Mouse (Mus musculus): ENCODE measurements around the gene F930015N05Rik. TPM values are rescaled to one million over a fixed set of nuclear protein-coding genes. Genes with fewer than 3 reads are reported as not detected.

Gene F930015N05Rik
- polyA plus RNA-seq, 1 experiment from 2014 or later, result 0.76 TPM

- DNase-seq (ENCODE audit: low spot score) (no peak), ATAC-seq (ENCODE audit: low FRiP score) (no peak)
- Histone ChIP-seq H3K9ac (ENCODE audit: low read depth, low read length) (no peak overlapping the region), H3K36me3 (ENCODE audit: control insufficient read depth, insufficient read depth, low read length) (no peaks in the 10 kb centered on the region), H3K9me3 (ENCODE audit: control insufficient read depth, low read length) (no peaks in the 10 kb centered on the region), H3K27ac (ENCODE audit: low read depth, low read length) (no peak overlapping the region), H3K27me3 (ENCODE audit: control insufficient read depth, insufficient read depth, low read length) (no peaks in the 10 kb centered on the region), H3K4me2 (replicated peaks; ENCODE audit: low read depth, low read length) (no peak overlapping the region), H3K4me3 (ENCODE audit: low read depth, low read length) (no peak overlapping the region), H3K4me1 (replicated peaks; ENCODE audit: control insufficient read depth, insufficient read depth, low read length) (0 out of 2 replicates have a peak, but pooled peaks cover 4% of the 10 kb centered on the region)
- WGBS, result 80% methylated on average over 3 of the region's 3 CpGs
Observed at GRCm38 (mm10) chr11:64397612-64398011, 38.8 kb downstream of the F930015N05Rik start.

- Histone ChIP-seq H3K4me3 (ENCODE audit: low read depth, low read length) (no peak overlapping the region), H3K4me1 (replicated peaks; ENCODE audit: control insufficient read depth, insufficient read depth, low read length) (0 out of 2 replicates have a peak, but pooled peaks cover 4% of the 10 kb centered on the region), H3K36me3 (ENCODE audit: control insufficient read depth, insufficient read depth, low read length) (no peaks in the 10 kb centered on the region), H3K9me3 (ENCODE audit: control insufficient read depth, low read length) (no peaks in the 10 kb centered on the region), H3K9ac (ENCODE audit: low read depth, low read length) (no peak overlapping the region), H3K4me2 (replicated peaks; ENCODE audit: low read depth, low read length) (no peak overlapping the region), H3K27me3 (ENCODE audit: control insufficient read depth, insufficient read depth, low read length) (no peaks in the 10 kb centered on the region), H3K27ac (ENCODE audit: low read depth, low read length) (no peak overlapping the region)
- ATAC-seq (ENCODE audit: low FRiP score) (peak; percentile 22; the same call in 1 of the 2 replicates), DNase-seq (ENCODE audit: low spot score) (no peak)
- 69% methylated on average over 6 of the region's 6 CpGs for WGBS
Observed at GRCm38 (mm10) chr11:64396949-64397348, 39.5 kb downstream of the F930015N05Rik start.

- DNase-seq (ENCODE audit: low spot score), result peak; percentile 66
- peak overlapping the region; percentile 76 for H3K27ac ChIP-seq (ENCODE audit: low read depth, low read length)
- peak overlapping the region; percentile 29; the same call in 1 of the 2 replicates for H3K4me2 ChIP-seq (replicated peaks; ENCODE audit: low read depth, low read length)
- H3K27me3 ChIP-seq (ENCODE audit: control insufficient read depth, insufficient read depth, low read length), result no peaks in the 10 kb centered on the region
- H3K9ac ChIP-seq (ENCODE audit: low read depth, low read length), result 0 out of 2 replicates have a peak overlapping the region, but pooled peaks have one; percentile 32
- H3K36me3 ChIP-seq (ENCODE audit: control insufficient read depth, insufficient read depth, low read length), result no peaks in the 10 kb centered on the region
- no peaks in the 10 kb centered on the region for H3K9me3 ChIP-seq (ENCODE audit: control insufficient read depth, low read length)
- peak; percentile 81 for ATAC-seq (ENCODE audit: low FRiP score)
- WGBS, result 3% methylated on average over 7 of the region's 7 CpGs
- no peak overlapping the region for H3K4me3 ChIP-seq (ENCODE audit: low read depth, low read length)
- 0 out of 2 replicates have a peak, but pooled peaks cover 4% of the 10 kb centered on the region for H3K4me1 ChIP-seq (replicated peaks; ENCODE audit: control insufficient read depth, insufficient read depth, low read length)
Observed at GRCm38 (mm10) chr11:64396331-64396881, 40.0 kb downstream of the F930015N05Rik start.

GRCm38 (mm10) chr11:64386333-64386732, 50.1 kb downstream of the F930015N05Rik start:
- H3K9ac ChIP-seq (ENCODE audit: low read depth, low read length), result no peak overlapping the region
- no peaks in the 10 kb centered on the region for H3K27me3 ChIP-seq (ENCODE audit: control insufficient read depth, insufficient read depth, low read length)
- no peak overlapping the region for H3K27ac ChIP-seq (ENCODE audit: low read depth, low read length)
- H3K4me2 ChIP-seq (replicated peaks; ENCODE audit: low read depth, low read length), result no peak overlapping the region
- H3K4me3 ChIP-seq (ENCODE audit: low read depth, low read length), result no peak overlapping the region
- ATAC-seq (ENCODE audit: low FRiP score) (no peak), DNase-seq (ENCODE audit: low spot score) (no peak)
- H3K4me1 ChIP-seq (replicated peaks; ENCODE audit: control insufficient read depth, insufficient read depth, low read length), result no peaks in the 10 kb centered on the region
- no peaks in the 10 kb centered on the region for H3K9me3 ChIP-seq (ENCODE audit: control insufficient read depth, low read length)
- WGBS, result 92% methylated on average over 4 of the region's 4 CpGs
- no peaks in the 10 kb centered on the region for H3K36me3 ChIP-seq (ENCODE audit: control insufficient read depth, insufficient read depth, low read length)

Other genes starting within 250 kb of the F930015N05Rik start
- gene Hs3st3a1, start 1.3 kb downstream of the F930015N05Rik start, polyA plus RNA-seq (2014; fragmentation: Nextera tagmentation; extraction: Ambion mirVana), result 2.0 and 2.2 TPM in 2 replicates